Mouse (Mus musculus) small intestine, adult 2 months (tissue): ENCODE results near the gene Ccdc27.

Source experiments
- CTCF ChIP-seq: fragments of 200-500 bp; IDR thresholded peaks from 2 replicates; pipeline ENCODE4 v1.5.1; 2012; ENCODE audit warnings: low read depth, mild to moderate bottlenecking, control low read depth, inconsistent platforms, low read length, moderate library complexity, mixed read lengths; ENCODE audit not compliant: insufficient replicate concordance, insufficient read length; ENCODE audit errors: extremely low read depth
- POLR2A ChIP-seq: fragments of 200-500 bp; IDR thresholded peaks from 2 replicates; pipeline ENCODE4 v1.6.1; 2012; ENCODE audit warnings: low read depth, mild to moderate bottlenecking, control low read depth, inconsistent platforms, low read length, moderate library complexity

DNA sequence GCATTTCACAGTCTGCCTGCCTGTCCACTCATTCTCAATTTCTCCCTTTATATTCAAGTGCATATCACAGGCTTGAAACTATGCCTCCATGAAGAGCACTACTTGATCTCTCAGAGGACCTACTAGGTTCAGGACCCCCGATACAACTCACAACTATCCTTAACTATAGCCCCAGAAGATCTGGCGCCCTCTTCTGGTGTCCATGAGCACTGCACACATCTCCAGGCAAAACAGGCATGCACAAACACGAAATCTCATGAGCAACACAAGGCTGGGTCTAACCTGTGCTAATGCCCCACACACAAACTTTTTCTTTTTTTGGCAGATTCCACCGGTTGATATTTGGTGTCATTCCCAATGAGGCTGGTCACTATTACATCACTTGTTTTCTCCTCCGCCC, 3.4 kb upstream of the Ccdc27 start:
- TF ChIP-seq POLR2A (no peak), CTCF (no peak)
